Mouse (Mus musculus) c-Kit-positive CD71-positive TER-119-positive erythroid progenitor cells, embryonic 14.5 days (primary cell): Measurements from ENCODE around the gene Lad1.

Experiments
- DNase-seq: peaks from one replicate; pipeline ENCODE4 v3.0.0-alpha.2; 2013; ENCODE audit warnings: low spot score

The Lad1 gene

DNA sequence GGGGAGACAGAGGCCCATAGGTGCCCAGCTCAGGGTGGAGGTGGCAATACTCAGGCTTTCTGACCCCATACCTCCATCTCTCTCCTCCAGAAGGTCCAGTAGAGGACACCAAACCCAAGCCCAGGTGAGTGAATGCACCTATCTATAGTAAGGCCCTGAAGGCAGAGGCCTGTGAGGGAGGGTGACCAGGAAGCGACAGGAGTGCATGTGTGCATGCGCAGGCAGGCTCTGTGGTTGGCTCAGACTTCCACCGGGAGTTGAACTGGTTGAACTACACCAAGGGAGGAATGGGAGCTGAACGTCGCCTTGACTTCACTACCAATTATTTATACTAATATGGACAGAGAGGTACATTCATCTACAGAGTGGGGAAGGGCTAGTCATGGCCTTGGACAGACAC lies 28.2 kb downstream of the Lad1 start:
- DNase-seq = no peak

DNA sequence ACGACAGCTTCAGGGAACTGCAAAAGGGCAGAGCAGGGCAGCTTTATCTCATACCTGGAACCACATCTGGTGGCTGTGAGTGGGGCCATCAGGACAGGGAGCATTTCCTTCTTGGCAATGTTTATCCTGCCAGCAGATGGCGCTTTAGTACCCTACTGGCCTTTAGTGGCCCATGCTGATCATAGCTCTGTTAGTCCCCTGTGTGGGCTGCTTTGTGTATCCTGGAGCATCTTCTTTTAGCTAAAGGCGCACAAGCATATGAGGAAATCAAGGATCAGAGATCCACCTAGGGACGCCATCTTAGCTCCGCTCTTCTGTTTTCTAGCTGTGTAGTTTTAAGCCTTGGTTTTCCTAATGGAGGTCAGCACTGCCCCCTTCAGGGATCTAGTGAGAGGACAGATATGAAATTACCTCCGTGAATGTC lies 28.8 kb downstream of the Lad1 start:
- peak; percentile 74 for DNase-seq

DNA sequence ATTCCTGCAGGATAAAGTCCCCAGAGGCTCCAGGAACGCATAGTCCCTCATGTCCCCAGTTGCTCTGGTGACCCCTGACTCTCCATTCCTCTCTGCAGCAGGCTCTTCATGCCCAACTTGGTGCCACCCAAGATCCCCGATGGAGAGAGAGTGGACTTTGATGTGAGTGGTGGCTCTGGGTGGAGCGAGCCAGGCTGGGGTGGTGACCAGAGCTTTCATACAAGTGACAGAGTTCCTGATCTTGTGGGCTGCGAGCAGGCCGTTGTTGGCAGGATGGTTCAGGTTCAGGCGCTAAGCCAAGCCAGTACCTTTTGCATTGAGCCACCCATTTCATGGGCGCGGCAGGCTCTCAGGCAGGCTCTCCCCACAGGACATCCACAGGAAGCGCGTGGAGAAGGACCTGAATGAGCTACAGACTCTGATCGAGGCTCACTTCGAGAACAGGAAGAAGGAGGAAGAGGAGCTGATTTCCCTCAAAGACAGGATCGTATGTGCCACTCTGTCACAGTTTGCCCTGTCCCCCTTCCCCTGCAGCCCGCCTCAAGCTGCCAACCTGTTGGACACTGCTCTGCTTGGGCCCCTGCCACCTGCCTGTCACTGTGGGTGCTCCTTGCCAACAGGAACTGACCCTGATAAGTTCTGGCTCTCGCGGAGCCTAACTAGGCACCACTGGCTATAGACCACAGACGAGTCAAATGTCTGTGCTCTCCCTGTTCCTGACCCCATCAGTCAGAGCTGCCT lies 29.4 kb downstream of the Lad1 start:
- no peak for DNase-seq

DNA sequence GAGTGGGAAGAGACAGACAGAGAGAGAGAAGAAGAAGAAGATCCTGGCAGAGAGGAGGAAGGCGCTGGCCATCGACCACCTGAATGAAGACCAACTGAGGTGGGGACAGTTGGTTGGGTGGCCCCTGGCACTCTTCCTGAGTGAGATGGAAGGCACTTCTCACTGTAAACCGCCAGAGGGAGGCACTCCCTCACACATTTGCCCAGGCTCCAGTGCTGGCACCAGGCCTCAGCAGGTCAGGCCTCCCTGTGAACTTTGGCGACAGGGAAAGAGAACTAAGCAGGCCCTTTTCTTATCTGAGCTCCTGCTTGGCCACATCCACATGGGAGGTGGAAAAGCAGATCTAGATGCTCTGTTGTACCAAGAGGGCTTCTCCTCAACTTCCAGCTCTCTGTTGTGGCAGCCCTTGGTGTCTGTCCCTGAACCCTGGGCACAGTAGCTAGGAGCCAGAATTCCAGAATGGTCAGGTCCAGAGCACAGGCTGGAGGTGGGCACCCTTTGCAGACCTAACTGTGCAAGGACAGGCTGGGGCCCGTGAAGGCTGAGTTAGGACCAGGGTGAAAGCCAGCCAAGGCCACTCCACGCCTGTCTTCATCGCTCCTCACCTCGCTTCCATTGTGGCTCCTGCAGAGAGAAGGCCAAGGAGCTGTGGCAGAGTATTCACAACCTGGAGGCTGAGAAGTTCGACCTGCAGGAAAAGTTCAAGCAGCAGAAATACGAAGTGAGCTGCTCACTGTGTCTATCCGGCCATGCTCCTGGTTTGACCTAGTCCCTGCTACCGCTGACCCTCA lies 32.5 kb downstream of the Lad1 start:
- DNase-seq = peak; percentile 23

DNA sequence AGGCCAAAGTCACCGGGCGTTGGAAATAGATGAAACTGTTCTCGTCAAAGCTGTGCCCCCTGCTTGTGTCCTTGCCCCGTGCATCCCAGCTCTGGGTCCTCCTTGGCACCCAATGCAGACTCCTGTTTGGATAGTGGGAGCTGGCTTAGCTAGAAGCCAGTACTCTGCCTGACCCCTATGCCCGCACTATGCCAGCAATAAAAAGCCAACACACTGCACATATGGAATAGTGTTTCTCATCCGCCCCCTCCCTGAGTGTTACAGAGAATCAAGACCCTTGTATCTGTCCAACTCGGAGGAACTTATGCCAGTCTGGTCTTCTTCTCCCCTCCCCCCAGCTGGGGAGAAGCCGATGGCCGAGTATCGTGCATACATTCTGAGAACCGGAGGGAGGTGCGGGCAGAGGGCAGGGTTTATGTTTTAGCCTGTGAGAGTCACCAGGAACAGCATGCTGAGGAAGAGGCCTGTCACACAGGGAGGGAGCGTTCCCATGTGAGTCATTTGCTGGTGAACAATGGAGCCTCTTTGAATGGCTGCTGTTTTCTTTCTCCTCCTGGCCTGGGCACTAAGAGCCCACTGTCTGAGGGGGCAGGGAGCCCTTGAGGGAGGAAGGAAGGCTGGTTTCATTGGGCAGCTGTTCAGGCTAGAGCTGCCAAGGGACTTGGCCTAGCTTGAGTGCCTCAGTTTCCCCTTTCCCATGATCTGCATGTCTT lies 33.8 kb downstream of the Lad1 start:
- DNase-seq = no peak

DNA sequence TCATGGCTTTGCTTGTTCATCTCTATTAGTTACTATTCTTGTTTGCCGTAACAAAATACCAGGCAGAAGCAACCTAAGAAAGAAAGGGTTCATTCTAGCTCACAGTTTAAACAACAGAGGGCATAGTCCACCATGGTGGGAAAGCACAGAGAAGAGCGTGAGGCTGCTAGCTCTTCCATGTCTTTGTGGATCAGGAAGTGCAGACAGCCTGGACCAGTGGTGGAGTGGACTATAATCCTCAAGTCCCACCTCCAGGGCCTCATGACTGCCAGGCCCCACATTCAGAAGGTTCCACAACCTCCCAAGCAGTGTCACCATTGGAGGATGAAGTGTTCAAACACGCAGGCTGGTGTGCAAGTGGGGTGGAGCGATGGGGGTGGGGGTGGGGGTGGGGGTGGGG lies 34.8 kb downstream of the Lad1 start:
- DNase-seq = no peak

DNA sequence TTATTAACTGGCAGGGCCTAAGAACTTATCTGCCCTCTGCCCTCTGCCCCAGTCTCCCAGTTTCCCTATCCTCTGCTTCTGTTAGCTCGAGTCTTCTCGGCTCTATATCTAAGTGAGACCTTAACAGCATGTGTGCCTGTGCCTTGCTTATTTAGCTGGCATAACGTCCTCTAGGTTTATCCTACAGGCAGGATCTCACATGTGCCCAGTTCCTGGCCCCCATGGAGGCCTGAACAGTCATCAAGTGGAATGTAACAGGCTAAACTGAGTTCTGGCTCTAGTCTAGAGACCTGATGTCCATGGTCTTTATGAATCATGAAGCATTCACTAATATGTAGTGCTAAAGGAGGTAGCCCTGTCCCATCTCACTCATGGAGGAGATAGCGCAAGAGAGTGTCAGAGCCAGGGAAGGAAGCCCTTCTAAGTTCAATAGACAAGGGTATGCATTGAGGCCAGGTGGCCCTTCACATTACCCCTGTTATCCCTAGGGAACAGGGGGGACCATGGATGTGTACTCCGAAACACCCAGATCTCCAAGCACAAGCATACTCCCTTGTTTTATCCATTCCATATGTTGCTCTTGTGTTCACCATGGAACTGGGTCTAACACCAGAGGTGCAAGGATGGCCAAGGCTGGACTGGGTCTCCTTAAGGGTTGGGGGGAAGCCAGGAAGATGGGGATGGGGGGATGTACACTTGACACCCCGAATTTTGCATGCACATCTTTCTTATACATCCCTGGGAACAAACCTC lies 36.4 kb downstream of the Lad1 start:
- no peak for DNase-seq

DNA sequence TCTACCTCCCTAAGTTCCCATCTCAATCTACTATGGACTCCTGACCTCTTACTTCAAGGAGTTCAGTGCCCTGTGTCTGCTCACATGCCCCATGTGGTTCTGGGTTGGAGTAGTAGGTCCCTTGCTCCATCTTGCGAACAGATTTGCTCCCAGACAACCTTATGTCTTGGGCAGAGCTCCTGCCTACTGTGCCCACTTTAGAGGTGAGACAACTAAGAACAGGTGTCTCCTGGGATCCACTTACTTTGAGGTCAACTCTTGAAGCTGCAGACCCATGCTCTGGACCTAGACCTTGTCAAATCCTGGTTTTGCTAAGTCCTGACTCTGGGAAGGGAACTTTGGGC lies 36.9 kb downstream of the Lad1 start:
- DNase-seq = no peak

DNA sequence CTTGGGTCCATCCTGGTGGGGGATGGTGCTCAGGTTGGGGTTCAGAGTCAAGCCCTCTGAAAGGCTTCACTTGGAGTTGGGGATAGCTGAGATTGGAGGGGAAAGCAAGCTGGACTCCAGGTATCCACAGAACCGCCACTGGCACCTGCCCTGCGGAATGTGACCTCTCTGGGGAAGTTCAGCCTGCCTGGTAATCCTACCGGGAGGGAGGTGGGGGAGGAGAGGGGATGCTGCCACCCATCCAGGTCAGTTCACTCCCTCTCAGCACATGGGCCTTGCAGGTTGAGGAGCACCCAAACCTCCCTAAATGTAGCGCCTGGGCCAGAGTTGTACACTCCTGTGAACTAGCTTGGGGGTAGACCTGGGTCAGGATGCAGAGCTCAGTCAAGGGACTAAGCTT lies 37.7 kb downstream of the Lad1 start:
- DNase-seq = no peak

DNA sequence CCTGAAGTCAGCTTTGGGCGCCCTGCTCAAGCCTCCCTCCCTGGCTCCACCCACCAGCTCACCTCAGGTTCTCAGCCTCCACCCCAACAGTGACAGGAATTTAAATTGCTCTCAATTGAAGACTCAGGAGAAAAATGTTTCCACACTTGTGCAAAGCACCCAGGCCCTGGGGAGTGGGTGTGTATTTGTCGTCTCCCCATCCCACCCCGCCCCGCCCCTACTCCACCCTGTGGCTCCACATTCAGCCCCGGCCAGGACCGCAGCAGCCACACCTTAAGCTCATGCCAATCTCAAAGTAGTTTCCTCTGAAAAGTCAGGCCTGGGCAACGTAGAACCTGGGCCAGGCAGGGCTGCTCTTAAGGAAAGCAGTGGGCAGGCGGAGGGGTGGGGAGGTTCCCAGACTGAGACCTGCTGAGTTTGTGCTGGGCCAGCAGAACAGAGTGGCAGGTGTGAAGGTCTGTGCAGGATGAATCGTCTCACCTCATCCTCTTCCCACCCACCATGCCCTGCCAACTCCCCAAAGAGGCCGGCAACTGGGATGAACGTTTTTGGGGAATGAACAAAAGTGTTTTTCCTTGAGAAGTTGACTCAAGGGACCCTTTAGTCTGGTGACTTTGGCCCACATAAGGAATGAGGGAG lies 38.9 kb downstream of the Lad1 start:
- DNase-seq = no peak

DNA sequence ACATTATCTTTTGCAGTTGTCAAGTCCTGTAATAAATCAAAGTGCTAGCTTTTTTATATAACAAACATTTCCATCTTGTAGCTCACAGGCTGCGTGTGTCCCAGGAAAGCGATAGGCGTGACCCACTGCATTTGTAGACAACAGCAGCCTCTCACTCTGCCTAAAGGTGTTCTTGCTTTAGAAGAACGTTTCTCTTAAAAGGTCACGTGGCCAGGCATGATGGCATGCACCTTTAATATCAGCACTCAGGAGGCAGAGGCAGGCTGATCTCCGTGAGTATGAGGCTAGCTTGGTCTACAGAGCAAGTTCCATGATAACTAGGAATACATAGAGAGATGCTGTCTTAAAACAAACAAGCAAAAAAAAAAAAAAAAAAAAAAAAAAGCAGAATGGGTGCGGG lies 40.1 kb downstream of the Lad1 start:
- DNase-seq = no peak

DNA sequence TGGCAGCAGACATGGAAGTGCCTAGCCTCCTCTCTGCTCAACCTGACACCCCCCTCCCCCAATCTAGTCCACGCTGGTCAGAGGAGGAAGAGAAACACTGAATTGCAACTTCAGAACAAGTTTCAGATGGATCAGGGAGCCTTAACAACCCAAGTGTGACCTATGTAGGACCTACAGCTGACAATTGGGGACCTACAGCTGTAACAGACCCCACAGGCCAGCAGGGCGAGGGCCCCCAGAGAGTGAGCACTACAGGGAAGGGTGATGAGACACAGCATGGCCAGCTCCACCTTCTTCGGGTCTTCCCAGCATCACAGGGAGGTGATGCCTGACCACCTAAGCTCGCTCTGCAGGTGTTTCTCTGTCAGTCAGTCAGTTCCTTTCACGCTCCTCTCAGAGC lies 42.7 kb downstream of the Lad1 start:
- DNase-seq = no peak

DNA sequence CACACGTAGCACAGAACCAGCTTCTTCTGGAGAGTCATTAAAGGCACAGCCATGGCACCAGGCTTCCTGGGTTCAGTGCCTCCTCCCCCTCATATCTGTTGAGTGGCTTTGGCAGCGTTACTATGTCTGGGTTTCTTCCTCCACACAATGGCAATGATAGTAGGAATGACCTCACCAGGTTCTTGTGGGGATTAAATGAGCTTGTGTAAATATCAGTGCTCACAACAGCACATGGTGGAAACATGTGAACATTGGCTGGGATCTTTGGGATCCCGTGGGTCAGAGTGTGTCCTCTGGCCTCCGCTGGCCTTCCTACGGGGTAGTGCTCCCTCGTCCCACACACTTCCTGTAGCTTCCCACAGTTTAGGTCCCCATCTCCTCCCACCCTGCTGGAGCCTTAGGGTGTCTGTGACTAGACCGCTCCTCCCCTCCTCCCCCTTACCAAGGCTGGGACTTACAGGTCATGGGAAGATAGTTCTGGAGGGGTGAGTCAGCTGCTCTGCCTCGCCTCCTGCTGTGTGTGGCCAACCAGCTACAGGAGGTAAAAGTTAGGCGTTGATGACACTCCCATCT lies 43.7 kb downstream of the Lad1 start:
- no peak for DNase-seq

DNA sequence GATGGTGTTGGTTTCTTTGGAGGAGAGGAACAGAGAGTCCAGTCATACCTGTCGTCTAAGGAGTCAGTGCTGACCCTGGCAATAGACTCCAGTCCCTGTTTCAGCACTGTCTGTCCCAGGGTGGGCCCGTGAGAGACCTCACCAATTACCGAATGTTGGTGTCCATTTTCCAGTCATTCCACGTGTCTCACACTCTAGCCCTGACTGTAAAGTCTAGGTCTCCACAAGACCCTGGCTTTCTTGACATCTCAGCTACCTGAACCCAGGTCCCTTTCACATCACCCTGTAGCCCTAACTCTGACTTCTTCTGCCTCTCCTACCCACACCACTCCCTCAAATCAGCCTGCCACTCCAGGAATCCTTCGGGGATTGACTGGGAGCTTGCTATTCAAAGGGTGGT lies 44.2 kb downstream of the Lad1 start:
- no peak for DNase-seq

DNA sequence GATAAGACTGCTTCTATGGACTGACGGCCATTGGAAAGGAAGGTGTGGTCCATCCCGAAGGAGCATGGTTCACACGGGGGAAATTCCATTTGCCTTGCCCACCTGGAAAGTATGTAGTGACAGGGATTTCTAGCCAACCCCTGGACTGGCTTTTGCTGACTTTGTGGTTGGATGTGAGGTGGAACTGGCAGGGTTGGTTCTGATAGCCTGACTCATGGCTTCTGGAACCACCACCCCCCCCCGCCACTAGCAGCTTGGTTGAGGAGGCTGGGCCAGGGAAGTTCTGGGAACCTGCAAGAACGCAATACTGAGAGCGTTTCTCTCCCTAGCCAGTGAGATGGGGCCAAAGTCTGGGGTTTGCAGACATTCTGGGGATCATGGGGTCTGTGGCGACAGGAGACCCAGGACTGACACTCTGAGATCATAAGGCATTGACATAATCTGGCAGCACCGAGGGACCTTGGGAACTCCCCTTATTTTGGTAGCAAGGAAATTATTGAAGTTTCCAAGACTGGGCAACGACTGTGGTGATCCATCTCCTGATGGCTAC lies 45.5 kb downstream of the Lad1 start:
- no peak for DNase-seq

DNA sequence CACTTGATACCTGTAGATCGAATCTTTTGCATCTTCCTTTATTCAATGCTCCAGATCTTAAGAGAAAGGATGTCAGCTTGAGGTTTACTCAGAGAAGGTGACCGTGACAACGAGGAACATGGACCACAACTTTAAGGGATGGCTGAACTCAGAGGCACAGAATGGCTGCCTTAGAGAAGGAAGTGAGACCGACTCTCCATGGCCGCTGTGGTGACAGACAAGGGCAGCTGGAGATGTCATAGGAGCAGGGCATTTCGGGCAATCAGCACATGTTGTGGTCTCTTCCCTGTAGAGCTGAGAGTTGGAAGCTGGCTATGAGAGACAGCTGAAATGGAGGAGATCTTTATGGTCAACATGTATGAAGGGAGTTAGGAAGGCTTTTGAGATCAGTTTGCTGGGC lies 46.4 kb downstream of the Lad1 start:
- DNase-seq = no peak

DNA sequence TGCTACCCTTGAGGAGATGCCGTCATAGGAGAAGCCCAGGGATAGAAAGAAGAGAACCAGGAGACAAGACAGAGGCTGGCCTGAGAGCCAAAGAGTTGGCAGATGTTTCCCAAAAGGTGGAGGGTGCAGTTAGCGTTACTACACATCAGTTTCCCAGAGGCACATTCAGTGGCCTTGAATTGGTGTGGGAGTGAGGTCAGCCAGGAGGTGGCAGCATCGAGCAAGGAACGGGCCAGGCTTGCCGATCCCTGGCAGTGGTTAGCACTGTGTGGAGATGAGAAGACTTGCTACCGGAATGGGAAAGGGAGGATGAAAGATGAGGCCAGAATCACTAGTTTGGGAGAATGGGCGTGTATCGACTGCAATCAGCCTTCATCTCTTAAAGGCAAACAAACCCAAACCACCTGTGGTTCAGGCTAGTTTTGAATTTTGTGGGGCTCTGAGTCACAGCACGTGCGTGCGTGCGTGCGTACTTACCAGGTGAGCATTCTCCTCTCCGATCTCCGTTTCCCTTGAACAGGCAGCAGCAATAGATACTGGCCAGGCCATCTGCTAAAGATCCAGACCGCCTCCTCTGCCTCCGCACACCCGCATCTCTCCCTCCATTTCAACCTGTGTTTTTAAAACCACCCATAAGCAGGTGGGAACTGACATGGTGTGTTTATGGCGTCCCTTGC lies 47.3 kb downstream of the Lad1 start:
- peak; percentile 62 for DNase-seq

DNA sequence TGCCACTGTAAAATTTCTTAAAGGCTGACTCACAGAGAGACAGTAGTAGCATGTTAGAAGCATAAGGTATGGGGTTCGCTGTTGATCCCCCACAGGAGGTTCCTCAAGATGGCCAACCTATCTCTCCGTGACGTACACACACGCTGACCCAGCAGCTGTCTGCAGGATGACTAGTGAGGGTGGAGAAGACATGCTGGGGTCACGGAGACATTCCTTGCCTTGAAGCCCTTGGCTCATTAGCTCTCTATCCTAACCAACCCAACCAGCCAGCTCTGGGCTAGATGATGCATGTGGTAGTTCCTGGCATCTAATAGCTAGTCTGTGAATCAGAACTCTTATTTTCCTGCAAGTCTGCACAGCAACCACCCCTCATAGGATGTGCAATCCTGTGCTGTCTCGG lies 50.2 kb downstream of the Lad1 start:
- no peak for DNase-seq

DNA sequence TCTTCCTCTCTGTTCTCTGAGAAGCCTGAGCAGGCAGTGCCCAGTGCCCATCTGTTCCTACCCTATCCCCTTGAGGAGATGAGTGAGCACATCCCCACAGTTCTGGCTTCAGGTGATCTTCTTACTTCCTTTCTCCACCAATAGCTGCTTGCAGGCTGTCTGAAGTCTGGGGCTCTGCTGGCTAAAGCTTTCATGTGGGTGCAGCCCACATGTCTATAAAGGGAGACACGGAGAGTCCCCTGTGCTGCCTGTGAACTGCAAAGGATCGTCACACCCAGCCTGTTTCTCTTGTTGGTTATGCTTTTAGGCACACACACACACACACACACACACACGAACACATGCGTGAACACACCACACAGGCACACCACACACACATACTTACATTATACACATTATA lies 54.6 kb downstream of the Lad1 start:
- DNase-seq = no peak

DNA sequence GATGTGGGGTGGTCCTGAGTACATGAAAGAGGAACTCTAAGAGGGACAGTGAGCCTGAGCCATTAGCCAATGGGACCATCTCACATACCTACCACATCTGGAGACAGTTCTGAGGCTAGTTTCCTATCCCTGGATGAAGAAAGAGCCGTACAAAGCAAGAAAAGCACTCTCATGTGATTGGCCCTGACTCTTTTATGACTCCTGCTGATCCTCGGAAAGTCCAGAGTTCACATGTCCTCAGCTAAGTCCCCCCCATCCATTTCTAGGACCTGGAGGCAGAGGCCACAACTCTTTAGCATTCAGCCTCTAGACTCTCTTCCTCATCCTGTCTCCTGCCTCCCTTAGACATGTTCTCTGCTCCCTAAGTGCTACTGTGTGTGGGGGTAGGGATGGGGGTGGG lies 58.9 kb downstream of the Lad1 start:
- no peak for DNase-seq
